Mouse (Mus musculus): Measurements from ENCODE around the gene Cacna2d4. TPM values are rescaled to one million over a fixed set of nuclear protein-coding genes. Genes with fewer than 3 reads are reported as not detected.

Gene Cacna2d4
- polyA plus RNA-seq, 1 experiment, result not detected

DNA sequence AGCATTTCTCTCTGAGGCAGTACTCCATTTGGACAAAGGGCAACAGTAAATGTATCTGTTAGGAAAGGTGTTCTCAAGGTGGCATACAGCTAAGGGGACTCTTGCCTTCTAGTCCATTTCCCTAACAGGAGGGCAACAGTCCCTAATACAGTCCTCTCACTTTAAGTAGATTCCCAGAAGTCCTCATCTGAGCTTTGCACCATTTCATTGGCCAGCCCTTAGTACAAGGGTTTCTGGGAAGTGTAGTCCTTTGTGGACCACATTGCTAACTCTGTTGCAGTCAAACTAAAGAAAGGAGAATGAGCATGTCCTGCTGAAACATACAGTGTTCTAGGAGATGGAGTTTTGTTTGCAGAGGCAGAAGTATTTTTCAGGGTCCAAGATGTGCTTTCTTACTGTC lies 105.1 kb downstream of the Cacna2d4 start:
- TF ChIP-seq GATA1 (IDR thresholded peaks at IDR 0.05; ENCODE audit: low read length), result no peak

DNA sequence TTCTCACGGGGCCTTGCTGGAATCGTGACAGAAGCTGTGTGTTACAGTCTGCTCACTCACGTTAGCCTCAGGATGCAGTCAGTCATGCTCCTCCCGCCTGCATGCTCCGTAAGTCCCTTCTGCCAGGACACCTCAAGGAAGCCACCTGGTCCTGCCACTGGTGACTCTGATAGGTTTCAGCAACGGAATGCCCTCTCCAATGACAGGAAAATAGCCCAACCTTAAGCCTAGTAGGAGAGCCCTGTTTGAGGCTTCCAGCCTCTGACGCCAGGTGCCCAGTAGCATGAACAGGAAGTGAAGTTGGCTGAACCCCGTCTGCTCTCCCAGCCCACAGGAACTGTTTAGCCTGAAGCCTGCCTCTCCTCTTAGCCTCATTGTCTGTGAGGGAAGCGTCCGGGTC lies 109.9 kb downstream of the Cacna2d4 start:
- TF ChIP-seq GATA1 (IDR thresholded peaks at IDR 0.05; ENCODE audit: low read length), result no peak

DNA sequence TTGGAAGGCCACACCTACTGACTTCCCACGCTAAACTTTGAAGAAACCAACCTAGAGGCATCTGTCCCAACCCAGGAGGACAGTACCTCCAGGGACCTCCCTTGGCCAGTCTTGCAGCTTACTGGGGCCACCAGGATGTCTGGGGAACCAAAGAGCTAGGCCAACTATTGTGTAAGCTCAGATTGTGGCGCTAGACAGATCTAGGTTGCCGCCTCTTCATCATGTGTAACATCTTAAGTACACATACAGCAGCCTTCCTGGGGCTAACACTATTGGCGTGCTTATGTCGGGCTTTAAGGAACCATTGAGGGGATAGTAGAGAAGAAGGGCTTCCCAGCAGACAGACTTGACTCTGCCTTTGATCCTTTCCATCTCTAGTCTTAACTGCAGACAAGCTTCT lies 111.5 kb downstream of the Cacna2d4 start:
- no peak for TF ChIP-seq GATA1 (IDR thresholded peaks at IDR 0.05; ENCODE audit: low read length)

DNA sequence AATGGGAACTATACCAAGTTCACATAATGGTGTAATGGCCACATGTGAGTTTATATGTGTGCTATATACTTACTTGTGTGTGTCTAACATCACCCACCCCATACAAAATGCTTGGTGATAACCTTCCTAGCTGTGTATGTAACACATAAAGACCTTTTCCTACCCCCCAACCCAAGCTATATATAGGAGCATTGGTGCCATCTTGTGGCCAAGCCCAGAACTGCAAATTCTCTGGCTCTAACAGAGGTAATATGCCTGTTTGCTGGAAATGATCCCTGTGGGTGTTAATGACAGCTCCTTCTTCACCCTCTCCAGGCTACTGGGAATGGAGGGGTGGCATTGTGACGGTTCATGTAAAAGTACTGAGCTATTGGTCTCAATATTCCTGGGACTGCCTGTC lies 111.9 kb downstream of the Cacna2d4 start:
- TF ChIP-seq GATA1 (IDR thresholded peaks at IDR 0.05; ENCODE audit: low read length), result no peak

DNA sequence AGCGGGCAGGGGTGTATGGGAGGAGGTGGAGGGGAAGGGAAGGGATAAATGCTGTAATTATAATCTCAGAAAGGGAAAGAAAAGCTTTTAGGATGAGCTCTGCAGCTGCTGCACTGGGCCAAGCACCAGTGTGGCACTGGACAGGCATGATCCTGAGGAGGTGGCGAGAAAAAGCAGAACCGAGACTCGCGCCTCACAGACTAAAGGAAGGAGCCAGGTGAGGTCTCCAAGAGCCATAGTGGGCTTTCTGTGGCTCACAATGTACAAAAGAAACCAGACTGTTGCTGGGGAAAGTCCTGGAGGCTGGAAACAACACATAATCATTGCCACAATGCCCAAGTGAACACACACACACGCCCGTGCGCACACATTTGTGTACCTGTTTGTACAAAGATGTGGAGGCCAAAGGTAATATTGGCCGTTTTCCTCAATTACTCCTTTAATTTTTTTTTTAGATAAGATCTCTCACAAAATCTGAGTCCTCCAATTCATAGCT lies 114.4 kb downstream of the Cacna2d4 start:
- no peak for TF ChIP-seq GATA1 (IDR thresholded peaks at IDR 0.05; ENCODE audit: low read length)

DNA sequence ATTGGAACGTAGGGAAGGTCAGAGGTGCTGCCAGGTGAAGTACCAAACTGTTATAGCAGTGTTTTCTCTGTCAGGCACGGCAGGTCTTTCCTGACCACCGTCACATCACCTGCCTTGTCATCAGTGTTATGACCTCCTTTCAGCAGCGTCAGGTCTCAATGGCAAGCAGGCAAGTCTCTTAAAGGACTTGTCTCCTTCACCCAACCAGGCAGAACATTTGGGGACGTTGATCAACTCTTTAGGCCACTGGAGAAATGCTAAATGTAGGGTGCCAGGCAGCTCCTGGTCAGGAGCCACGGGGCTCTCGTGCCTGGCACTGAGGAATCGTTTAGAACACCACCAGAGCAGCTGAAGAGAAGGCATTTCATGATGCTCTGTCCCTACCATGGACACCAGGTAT lies 115.3 kb downstream of the Cacna2d4 start:
- TF ChIP-seq GATA1 (IDR thresholded peaks at IDR 0.05; ENCODE audit: low read length), result no peak

DNA sequence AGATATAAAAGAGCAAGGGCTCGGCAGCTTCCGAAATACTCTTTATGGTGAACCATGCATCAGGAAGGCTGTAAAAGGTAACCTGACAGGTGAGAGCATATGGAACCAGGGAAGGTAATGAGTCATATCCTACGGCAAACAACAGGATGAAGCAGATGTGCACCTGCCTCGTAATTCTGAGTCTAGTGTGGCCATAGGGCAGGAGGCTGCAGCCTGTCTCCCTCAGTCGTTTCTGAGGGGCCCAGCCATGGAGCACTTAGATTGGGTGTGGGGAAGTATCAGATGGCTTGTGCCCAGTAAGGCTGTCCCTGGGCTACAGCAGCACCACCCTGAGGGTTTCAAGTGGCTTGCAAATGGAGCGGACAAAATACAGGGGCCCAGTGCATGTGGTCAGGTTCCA lies 116.2 kb downstream of the Cacna2d4 start:
- TF ChIP-seq GATA1 (IDR thresholded peaks at IDR 0.05; ENCODE audit: low read length), result no peak

DNA sequence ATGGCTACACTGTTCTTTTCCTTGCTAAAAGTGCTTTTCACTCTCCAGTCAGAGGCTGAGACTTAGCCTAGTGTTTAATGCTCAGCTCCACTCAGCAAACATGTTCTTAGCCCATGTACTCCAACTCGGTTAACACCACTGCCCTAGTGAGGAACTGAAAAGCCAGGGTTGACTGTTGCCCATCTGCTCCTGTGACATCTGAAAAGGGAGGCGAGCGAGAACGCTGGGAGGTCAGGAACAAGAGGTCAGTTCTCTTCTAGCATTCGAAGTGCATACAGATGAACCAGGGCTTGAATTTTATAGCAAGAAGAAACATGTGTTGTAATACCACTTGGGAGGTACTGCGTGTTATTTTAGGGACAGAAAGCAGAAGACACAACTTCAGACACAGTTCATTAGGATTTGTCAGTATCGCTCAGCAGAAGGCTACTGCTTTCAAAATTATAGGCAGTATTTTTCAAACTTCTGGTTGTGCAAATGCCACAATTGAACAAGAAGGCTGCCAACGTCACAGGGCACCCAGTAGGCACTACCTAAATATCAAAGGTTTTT lies 121.8 kb downstream of the Cacna2d4 start:
- no peak for TF ChIP-seq GATA1 (IDR thresholded peaks at IDR 0.05; ENCODE audit: low read length)

DNA sequence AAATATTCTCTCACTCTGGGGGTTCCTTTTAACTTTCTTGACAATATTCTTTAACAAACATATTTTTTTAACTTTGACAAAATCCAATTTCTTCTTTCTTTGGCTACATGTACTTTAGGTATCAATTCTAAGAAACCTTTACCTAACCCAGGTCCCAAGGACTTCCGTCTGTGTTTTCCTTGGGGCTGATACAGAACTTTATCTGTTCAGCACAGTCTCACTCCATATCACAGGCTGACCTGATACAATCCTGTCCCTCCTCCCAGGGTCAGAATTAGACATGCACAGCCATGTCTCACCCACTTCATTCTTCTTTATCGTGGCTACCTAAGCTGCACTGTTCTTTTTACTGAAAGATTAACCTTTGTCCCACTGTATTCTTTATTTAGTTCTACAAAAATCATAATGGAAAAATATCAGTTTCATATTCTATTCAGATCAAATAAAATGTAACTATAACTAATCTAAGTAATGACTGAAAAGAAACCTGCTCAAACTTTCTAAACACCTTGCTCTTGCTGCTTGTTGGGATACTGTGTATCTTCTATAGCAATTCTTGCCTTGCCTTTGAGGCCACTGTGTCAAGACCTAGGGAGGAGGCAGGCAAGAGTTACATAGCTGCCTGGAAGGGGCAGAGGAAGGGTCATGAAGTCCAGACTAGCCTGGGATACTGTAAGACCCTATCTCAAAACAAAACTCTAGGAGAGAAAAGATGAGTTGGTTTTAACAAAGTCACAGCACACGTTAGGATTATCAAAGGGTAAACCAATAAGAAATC lies 124.8 kb downstream of the Cacna2d4 start:
- TF ChIP-seq GATA1 (IDR thresholded peaks at IDR 0.05; ENCODE audit: low read length), result peak; percentile 86

DNA sequence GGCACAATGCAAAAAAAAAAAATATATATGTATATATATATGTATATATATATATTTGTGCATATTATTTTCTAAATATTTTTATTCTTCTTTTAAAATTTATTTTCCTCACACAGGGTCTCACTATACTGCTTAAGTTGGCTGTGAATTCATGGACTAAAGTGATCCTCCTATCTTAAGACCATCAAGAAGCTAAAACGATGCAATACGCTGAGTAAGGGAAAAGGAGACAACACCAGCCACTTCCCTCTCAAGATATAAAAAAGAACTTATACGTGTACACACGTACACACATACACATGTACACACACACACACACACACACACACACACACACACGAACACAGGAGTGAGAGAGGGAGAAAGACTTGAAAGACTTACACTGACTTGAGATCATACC lies 127.3 kb downstream of the Cacna2d4 start:
- TF ChIP-seq GATA1 (IDR thresholded peaks at IDR 0.05; ENCODE audit: low read length), result no peak

DNA sequence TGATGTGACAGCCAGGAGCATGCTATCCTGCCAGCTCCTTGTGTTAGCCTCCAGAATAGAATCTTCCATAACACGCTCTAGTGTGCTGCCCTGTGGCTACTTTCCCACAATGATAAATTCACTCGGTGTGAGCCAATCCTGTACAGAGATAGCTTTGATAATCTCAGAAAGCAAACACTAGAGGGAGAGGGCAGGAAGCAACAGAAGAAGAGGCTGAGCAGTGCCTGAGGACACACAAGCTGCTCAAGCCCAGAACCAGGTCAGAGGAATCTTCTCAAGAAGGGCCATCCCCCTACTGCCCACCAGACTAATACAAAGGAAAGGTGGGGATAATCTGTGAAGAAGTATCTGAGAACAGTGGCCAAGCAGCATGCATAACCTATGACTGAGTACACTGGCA lies 131.1 kb downstream of the Cacna2d4 start:
- no peak for TF ChIP-seq GATA1 (IDR thresholded peaks at IDR 0.05; ENCODE audit: low read length)

DNA sequence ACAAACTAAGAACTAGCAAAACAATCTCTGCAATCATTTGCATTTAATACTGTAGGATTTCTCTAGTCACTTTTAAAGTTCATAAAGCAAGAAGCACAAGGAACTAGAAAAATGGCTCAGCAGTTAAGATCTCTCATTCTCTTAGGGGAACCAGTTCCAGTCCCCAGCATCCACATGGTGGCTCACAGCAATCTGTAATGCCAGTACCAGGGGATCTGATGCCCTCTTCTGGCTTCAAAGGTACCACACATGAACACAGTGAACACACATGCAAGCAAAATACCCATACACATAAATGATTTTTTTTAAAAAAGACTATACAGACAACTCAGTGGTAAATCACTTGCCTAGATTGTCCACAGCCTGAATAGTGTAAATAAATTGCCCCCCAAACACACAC lies 135.3 kb downstream of the Cacna2d4 start:
- no peak for TF ChIP-seq GATA1 (IDR thresholded peaks at IDR 0.05; ENCODE audit: low read length)

DNA sequence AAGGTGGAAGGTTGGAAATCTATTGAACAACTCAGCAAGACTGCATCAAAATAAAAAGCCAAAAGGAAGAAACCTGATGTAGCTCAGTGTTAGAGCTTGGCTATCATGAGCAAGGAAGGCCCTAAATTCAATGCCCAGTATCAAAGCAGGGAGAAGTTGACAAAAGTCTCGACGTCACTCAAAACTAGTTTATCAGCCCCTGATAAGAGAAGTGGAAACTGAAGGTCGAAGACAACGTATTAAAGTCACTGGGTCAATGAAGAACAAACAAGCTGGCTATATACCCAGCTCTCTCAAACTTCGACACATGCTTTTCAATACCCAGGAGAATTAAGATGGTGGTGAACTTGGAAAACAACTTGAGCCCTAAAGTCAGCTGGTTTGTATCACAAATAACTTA lies 135.9 kb downstream of the Cacna2d4 start:
- TF ChIP-seq GATA1 (IDR thresholded peaks at IDR 0.05; ENCODE audit: low read length), result no peak

DNA sequence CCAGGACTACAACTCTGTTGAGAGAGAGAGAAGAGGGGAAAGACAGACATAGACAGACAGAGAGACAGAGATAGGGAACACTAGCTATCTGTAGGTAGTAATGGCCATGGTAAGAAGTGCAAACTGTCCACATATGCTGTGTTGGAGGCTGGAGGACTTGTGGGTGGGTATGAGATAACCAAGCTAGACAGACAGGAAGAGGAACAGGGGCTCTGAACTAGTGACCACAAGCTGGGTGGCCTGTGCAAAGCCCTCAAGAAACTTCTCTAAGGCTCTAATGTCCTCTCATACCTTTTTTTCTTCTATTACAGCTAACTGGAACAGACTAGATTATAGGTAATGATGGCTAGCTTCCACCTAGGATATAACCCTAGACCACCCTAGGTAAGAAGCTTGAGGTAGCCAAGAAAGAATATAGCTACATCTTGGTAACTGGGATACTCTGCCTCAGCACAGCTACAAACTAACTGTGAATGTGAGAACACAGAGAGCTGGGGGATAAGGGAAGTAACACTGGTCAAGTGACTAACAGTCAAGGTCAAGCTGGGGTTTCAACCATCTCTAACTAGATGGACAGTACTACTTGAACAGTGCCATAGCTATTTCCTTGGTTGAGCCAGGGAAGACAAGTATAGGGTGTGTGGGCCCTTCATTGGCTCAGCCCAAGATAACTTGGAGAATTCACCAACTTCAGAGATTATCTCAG lies 136.8 kb downstream of the Cacna2d4 start:
- TF ChIP-seq GATA1 (IDR thresholded peaks at IDR 0.05; ENCODE audit: low read length), result no peak

DNA sequence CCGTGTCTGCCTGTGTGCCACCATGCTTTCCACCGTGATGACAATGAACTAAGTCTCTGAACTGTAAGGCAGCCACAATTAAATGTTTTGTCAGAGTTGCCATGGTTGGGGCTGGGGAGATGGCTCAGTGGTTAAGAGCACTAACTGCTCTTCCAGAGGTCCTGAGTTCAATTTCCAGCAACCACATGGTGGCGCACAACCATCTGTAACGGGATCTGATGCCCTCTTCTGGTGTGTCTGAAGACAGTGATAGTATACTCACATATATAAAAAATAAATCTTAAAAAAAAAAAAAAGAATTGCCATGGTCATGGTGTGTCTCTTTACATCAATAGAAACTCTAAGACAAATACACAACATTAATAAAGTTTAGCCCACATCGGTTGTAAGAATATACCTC lies 138.7 kb downstream of the Cacna2d4 start:
- TF ChIP-seq GATA1 (IDR thresholded peaks at IDR 0.05; ENCODE audit: low read length), result no peak

DNA sequence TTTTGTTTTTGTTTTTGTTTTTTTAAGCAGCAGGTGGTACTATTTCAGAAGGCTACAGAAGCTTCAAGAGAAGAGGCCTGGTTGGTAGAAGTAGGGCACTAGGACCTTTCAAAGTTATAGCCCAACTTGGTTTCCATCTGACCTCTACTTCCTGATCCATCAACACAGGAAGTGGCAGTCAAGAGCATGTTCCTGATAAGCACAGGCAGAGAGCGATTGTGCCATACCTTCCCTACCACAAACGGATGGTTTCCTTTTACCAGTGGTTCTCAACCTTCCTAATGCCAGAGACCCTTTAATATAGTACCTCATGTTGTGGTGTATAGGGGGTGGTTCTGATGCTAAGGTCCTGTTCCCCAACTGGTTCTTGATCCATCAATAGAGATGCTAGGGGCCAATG lies 141.3 kb downstream of the Cacna2d4 start:
- peak; percentile 86 for TF ChIP-seq GATA1 (IDR thresholded peaks at IDR 0.05; ENCODE audit: low read length)

DNA sequence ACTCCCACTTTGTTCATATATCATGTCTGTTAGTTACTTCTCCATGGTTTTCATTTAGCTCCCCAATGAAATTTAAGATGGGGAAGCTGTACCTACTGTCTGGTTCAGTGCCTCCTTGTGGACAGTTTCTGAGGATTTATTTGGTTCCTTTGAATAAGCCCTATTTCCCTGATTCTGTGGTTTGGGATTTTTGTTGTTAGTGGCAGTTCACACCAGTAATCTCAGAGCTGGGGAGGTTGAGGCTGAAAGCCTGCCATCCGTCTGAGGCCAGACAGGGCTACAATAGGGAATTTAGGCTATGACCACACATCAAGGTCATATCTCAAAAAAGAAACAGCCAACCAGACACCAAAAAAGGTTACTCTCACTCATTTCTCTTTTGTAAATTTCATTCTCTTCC lies 142.3 kb downstream of the Cacna2d4 start:
- TF ChIP-seq GATA1 (IDR thresholded peaks at IDR 0.05; ENCODE audit: low read length), result no peak
